ENCODE assay signal across 12 mouse cellular contexts in genomic region chr4:55040258-55040964, GRCm38 (mm10).
DNase-seq lines count a peak whose midpoint lies in the region; ATAC-seq and TF ChIP-seq lines count a peak whose summit lies in the region.
"Had no signal": no experiment of that assay in that cellular context is flagged by ENCODE, and none has a peak within 500 bp of the region (broad histone marks: within the 10 kb centered on the region; RNA-seq: fewer than 3 reads in every experiment).

No protein-coding gene starts in this region.

- no peak for TF ChIP-seq CTCF in heart, adult 2 months (IDR thresholded peaks at IDR 0.05)
- TF ChIP-seq CTCF in lung, embryonic 14.5 days (IDR thresholded peaks at IDR 0.05; ENCODE audit: low read depth): no peak
- no peak for TF ChIP-seq CTCF in midbrain, postnatal 0 days (IDR thresholded peaks at IDR 0.05)

- H3K27me3 ChIP-seq in heart, adult 2 months (ENCODE audit: control insufficient read depth, insufficient read depth, low read length): no peaks in the 10 kb centered on the region
- no peaks in the 10 kb centered on the region for H3K27me3 ChIP-seq in lung, embryonic 14.5 days (ENCODE audit: insufficient read depth, low read length)
- H3K27me3 ChIP-seq in embryonic facial prominence, embryonic 15.5 days: no peaks in the 10 kb centered on the region
- H3K27me3 ChIP-seq in midbrain, postnatal 0 days (ENCODE audit: insufficient read depth, low read length): no peaks in the 10 kb centered on the region

- no peak overlapping the region for H3K27ac ChIP-seq in heart, adult 2 months
- no peak overlapping the region; the same call in 1 of the 2 replicates for H3K27ac ChIP-seq in lung, embryonic 14.5 days (ENCODE audit: low read depth)
- 0 out of 2 replicates have a peak overlapping the region, but pooled peaks have one; percentile 11 for H3K27ac ChIP-seq in embryonic facial prominence, embryonic 15.5 days (replicated peaks)
- peak overlapping the region; percentile 44 for H3K27ac ChIP-seq in midbrain, postnatal 0 days (ENCODE audit: low read depth, low read length)

- TF ChIP-seq EP300 in heart, adult 2 months (IDR thresholded peaks at IDR 0.05; ENCODE audit: insufficient read depth, low read depth, low read length): no peak

- no peak overlapping the region for H3K4me3 ChIP-seq in heart, adult 2 months
- no peak overlapping the region for H3K4me3 ChIP-seq in lung, embryonic 14.5 days (ENCODE audit: low read depth, low read length)
- no peak overlapping the region for H3K4me3 ChIP-seq in embryonic facial prominence, embryonic 15.5 days (replicated peaks)
- H3K4me3 ChIP-seq in midbrain, postnatal 0 days (ENCODE audit: low read depth, low read length): no peak overlapping the region

- intact Hi-C loops in heart, adult 2 months (cut with DNase I): loop anchor here (5.0 kb wide), 2 partner anchors 37 to 93 kb away; partner anchors contain the start of gene Zfp462

- WGBS in heart, adult 2 months: 53% methylated on average over 8 of the region's 8 CpGs
- WGBS in lung, embryonic 14.5 days: 80% methylated on average over 8 of the region's 8 CpGs
- WGBS in embryonic facial prominence, embryonic 15.5 days: 64% methylated on average over 8 of the region's 8 CpGs
- WGBS in midbrain, postnatal 0 days: 34% methylated on average over 8 of the region's 8 CpGs

- H3K4me1 ChIP-seq in heart, adult 2 months (ENCODE audit: control insufficient read depth, insufficient read depth, low read length): peaks cover 13% of the 10 kb centered on the region
- H3K4me1 ChIP-seq in lung, embryonic 14.5 days (ENCODE audit: insufficient read depth): no peaks in the 10 kb centered on the region
- H3K4me1 ChIP-seq in embryonic facial prominence, embryonic 15.5 days: peaks cover 25% of the 10 kb centered on the region
- H3K4me1 ChIP-seq in midbrain, postnatal 0 days (ENCODE audit: insufficient read depth, low read length): peaks cover 14% of the 10 kb centered on the region; the same call in 1 of the 2 replicates

- no peak for ATAC-seq in lung, embryonic 14.5 days (ENCODE audit: insufficient read depth)
- ATAC-seq in embryonic facial prominence, embryonic 15.5 days (ENCODE audit: insufficient number of reproducible peaks, low FRiP score, low TSS enrichment, low read depth): no peak
- no peak for ATAC-seq in midbrain, postnatal 0 days (ENCODE audit: low FRiP score)
- ATAC-seq in monocyte, adult 5-6 weeks (replicated peaks; ENCODE audit: insufficient number of reproducible peaks, low FRiP score, low TSS enrichment, poor library complexity, severe bottlenecking): no peak

- peaks cover 13% of the 10 kb centered on the region; the same call in 1 of the 2 replicates for H3K36me3 ChIP-seq in heart, adult 2 months (ENCODE audit: control insufficient read depth, insufficient read depth, low read length)
- peaks cover 6% of the 10 kb centered on the region; the same call in 1 of the 2 replicates for H3K36me3 ChIP-seq in lung, embryonic 14.5 days (ENCODE audit: insufficient read depth)
- H3K36me3 ChIP-seq in embryonic facial prominence, embryonic 15.5 days: no peaks in the 10 kb centered on the region
- H3K36me3 ChIP-seq in midbrain, postnatal 0 days (ENCODE audit: insufficient read depth, low read length): no peaks in the 10 kb centered on the region

- no peak for TF ChIP-seq POLR2A in heart, adult 2 months (IDR thresholded peaks at IDR 0.05; ENCODE audit: insufficient read depth, low read depth, low read length)

- H3K4me2 ChIP-seq in lung, embryonic 14.5 days: no peak overlapping the region
- no peak overlapping the region for H3K4me2 ChIP-seq in embryonic facial prominence, embryonic 15.5 days (replicated peaks)
- H3K4me2 ChIP-seq in midbrain, postnatal 0 days (ENCODE audit: low read depth, low read length, poor library complexity, severe bottlenecking): no peak overlapping the region

- H3K9me3 ChIP-seq in lung, embryonic 14.5 days (ENCODE audit: low read depth, low read length): no peaks in the 10 kb centered on the region
- no peaks in the 10 kb centered on the region for H3K9me3 ChIP-seq in embryonic facial prominence, embryonic 15.5 days (replicated peaks)
- H3K9me3 ChIP-seq in midbrain, postnatal 0 days (ENCODE audit: low read length): no peaks in the 10 kb centered on the region

- peak; percentile 85 for DNase-seq in heart, adult 11 months
- DNase-seq in heart, adult 2 months: no peak
- DNase-seq in lung, embryonic 14.5 days: peak; percentile 33
- no peak for DNase-seq in lung, postnatal 10 days
- no peak for DNase-seq in midbrain, postnatal 0 days (ENCODE audit: low spot score)
- DNase-seq in thymus, postnatal 36 days: no peak
- DNase-seq: cerebellum, postnatal 36 days; heart, adult 18-20 months; liver; lung, postnatal 4 days had no signal

- no peak overlapping the region for H3K9ac ChIP-seq in heart, adult 2 months (ENCODE audit: low read depth, low read length)
- H3K9ac ChIP-seq in lung, embryonic 14.5 days: no peak overlapping the region
- H3K9ac ChIP-seq in embryonic facial prominence, embryonic 15.5 days: no peak overlapping the region
- H3K9ac ChIP-seq in midbrain, postnatal 0 days (replicated peaks; ENCODE audit: low read length, poor library complexity, severe bottlenecking): no peak overlapping the region

- no peaks in the 10 kb centered on the region; the same call in 1 of the 2 replicates for H3K79me2 ChIP-seq in heart, adult 2 months (replicated peaks; ENCODE audit: control insufficient read depth, insufficient read depth, low read length)

Comparison
In these comparisons a context has a peak if more than half of its experiments do, and no peak if none do; other contexts are left out.
1. DNase-seq: peak in heart, adult 11 months (single experiment) and lung, embryonic 14.5 days (single experiment); none in heart, adult 2 months (0 of 2), lung, postnatal 10 days (single experiment), midbrain, postnatal 0 days (single experiment) and thymus, postnatal 36 days (0 of 2).
2. H3K27ac ChIP-seq: peak in embryonic facial prominence, embryonic 15.5 days (single experiment) and midbrain, postnatal 0 days (single experiment); none in heart, adult 2 months (single experiment) and lung, embryonic 14.5 days (single experiment).